Mouse (Mus musculus) lung, postnatal 0 days (tissue): ENCODE results near the gene Abhd12.

Experiments used
- CTCF ChIP-seq: IDR thresholded peaks from 2 replicates; pipeline ENCODE4 v1.5.1; 2016; ENCODE audit warnings: antibody characterized with exemption, mild to moderate bottlenecking
- EP300 ChIP-seq: IDR thresholded peaks from 2 replicates; pipeline ENCODE4 v1.6.1; 2016; ENCODE audit warnings: antibody characterized with exemption, mild to moderate bottlenecking, control low read depth

- TF ChIP-seq EP300 (no peak), CTCF (no peak)
Measured at GRCm38 (mm10) chr2:150944017-150944416, 39.5 kb upstream of the Abhd12 start.
